Mouse (Mus musculus) cortical plate, adult 2 months (tissue): ENCODE measurements around the gene Csnk2a2.

ENCODE experiments used
- CTCF ChIP-seq: fragments of 200-500 bp; IDR thresholded peaks from 2 replicates; pipeline ENCODE4 v1.5.1; 2011; ENCODE audit warnings: mild to moderate bottlenecking, control low read depth, low read length; ENCODE audit not compliant: insufficient read depth; ENCODE audit errors: extremely low read depth
- POLR2A ChIP-seq: fragments of 200-500 bp; IDR thresholded peaks from 2 replicates; pipeline ENCODE4 v1.6.1; 2011; ENCODE audit warnings: mild to moderate bottlenecking, low read length, control low read depth; ENCODE audit not compliant: insufficient read depth; ENCODE audit errors: extremely low read depth

GRCm38 (mm10) chr8:95429945-95430344 is 59.9 kb downstream of the Csnk2a2 start:
- TF ChIP-seq CTCF (peak; percentile 34; the same call in 1 of the 2 replicates), POLR2A (no peak)
